Mouse (Mus musculus): Measurements from ENCODE around the gene Kars.

Gene Kars

DNA sequence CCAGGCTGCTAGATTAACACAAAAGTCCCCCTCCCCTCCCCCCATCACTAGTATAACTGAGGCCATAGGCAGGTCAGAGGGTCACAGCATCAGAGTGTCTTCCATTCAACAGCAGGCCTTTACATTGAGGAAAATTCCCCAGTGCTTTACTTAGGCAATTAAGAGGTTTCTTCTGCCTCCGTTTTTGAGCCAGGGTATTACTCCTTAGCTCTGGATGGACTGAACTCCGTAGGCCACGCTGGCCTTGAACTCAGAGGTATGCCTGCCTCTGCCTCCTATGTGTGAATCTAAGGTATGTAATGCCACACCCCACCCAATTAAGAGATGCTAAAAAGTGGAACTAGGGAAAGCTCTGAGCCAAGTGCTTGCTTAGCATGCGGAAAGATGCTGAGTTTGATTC, 47.6 kb downstream of the Kars start:
- TF ChIP-seq GATA4 (IDR thresholded peaks at IDR 0.05; ENCODE audit: insufficient replicate concordance, low read length) = no peak

DNA sequence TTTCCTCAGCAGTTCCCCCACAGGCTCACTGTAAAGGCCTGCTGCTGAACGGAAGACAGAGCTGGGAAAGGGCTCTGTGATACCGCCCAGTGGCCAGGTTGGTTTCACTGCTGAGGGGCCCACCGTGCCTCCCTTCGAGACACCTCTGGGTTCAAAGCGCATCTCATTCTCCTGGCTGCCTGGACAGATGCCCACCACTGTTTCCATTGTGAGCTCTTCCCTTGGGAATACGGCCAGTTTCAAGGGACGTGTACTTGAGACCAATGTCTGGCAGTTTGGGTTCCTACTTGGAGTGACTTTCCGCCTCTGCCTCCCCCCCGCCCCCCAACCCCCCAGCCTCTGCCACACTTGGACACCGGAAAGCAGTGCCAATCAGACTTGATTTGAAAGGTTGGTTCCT, 48.0 kb downstream of the Kars start:
- no peak for TF ChIP-seq GATA4 (IDR thresholded peaks at IDR 0.05; ENCODE audit: insufficient replicate concordance, low read length)

DNA sequence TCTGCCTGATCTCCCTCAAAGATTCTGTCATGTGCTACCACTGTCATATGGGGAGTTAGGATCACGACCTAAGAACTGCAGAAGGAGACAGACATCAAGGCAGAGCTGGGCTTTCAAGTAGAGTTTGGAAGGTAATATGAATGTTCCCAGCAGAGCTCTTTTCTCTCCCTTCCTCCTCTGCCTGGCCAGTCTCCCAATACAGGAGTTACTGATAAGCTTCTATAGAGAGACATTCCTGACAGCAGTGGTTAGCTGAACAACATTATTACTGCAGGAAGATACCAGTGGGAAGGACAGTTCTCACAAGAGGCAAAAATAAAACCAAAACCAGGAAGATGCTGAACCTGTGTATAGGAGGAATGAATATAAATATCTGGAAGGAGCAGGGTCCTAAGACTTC, 48.5 kb downstream of the Kars start:
- TF ChIP-seq GATA4 (IDR thresholded peaks at IDR 0.05; ENCODE audit: insufficient replicate concordance, low read length) = no peak

DNA sequence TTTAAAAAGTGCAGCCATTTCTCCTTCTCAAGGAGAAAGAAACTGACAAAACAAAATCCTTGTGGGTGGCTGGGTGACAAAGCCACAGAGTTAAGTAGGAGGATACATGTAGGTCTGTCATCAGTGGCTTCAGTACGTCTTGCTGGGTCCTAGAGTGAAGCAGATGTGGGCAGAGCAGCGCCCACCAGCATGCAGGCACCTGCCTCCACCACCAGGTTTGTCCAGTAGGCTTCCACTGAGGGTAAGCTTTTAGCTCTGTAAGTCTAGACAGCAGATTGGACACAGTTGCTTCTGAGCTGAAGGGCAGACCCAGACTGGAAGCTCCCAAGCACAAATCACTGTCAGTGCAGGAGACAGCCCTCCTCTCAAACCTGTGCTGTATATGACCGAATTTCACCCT, 49.8 kb downstream of the Kars start:
- no peak for TF ChIP-seq GATA4 (IDR thresholded peaks at IDR 0.05; ENCODE audit: insufficient replicate concordance, low read length)

DNA sequence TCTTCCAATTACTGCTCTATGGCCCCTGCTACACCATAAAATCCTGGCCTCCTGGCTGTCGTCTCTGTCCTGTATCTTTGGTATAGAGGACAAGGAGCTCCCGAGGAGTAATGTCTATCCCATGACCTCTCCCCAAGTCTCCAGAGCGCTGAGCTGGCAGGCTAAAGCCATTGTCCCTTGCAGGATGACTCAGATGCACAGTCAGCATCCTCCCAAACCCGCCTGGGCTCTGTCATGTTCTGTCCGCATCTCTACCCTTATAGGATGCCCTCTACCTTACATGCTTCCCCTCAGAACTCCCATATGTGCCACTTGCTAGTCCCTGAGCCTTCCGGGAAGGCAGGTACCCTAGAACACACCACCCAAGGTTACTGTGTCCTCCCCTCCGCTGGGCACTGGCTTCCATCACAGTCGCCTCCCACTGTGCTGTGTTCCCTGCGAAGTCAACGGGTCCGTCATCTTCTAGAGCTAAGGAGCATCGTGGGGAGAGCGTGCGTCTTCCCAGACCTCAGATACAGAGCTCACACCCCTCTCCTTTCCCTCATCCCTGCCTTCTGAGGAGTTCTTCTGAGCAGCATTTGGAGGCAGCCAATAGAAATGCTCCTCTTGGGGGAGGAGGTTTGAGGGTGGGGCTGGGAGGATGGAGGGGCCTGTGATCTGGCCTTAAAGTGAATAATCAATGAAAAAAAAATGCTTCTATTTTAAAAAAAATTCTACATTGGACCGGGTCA, 50.4 kb downstream of the Kars start:
- no peak for TF ChIP-seq GATA4 (IDR thresholded peaks at IDR 0.05; ENCODE audit: insufficient replicate concordance, low read length)

DNA sequence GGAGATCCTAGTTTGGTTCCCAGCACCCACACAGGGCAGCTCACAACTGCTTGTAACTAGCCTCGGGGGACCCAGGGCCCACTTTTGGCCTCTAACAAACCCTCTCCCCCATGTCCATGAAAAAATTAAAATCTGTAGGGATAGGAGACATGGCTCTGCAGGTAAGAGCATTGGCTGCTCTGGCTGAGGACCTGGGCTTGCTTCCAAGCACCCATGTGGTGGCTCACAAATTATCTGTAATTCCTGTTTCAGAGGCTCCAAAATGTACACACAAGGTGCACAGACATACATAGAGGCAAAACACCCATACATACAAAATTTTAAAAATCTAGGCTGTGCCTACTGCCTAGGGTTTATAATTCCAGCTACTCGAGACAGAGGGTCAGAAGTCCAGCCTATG, 53.9 kb downstream of the Kars start:
- TF ChIP-seq GATA4 (IDR thresholded peaks at IDR 0.05; ENCODE audit: insufficient replicate concordance, low read length) = no peak

DNA sequence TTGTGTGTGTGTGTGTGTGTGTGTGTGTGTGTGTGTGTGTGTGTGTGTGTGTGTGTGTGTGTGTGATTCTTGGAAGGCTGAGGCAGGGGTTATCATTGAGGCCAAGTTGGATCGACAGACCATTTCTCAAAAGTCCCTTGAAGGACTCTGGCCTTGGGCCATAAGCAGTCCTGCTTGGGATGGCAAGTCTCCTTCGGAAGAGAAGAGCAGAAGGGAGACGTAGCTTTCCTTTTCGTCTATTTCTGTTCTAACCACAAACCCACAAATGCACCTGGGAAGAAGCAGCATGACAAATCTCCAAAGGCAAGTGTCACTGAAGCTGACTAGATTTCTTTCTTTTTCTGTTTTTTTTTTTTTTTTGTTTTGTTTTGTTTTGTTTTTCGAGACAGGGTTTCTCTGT, 55.2 kb downstream of the Kars start:
- no peak for TF ChIP-seq GATA4 (IDR thresholded peaks at IDR 0.05; ENCODE audit: insufficient replicate concordance, low read length)

DNA sequence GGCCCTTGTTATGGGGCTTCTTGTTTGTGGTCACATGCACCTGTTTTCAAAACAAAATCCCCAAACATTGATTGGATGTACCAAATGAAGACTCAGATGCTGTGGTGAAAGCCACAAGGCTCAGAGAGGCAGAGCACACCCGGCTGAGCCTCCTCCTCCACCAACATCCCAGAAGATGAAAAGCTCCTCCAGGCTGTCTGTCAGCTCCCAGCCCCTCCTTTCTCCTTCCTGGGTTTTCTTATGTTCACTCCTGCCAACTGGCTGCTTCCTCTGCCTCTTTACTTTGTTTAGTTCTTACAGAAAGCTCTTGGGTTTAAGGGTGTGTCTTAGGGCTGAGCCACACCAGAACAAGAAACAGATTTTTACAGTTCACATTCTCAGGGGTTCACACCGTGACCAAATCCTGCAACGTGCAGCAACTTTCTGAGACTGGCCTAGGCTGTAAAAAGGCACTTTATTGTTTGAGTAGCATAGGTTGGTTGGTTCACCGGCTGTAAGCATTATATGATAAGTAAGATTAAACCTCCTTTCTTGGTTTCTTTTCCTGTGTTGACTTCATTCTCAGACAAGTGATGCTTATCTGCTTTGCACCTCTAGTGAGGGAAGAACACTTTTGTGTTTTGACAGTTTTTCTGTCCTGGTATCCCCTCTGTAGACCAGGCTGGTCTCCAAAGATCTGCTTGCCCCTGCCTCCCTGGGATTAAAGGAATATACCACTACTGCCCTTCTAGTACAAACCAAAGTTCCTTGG, 56.1 kb downstream of the Kars start:
- TF ChIP-seq GATA4 (IDR thresholded peaks at IDR 0.05; ENCODE audit: insufficient replicate concordance, low read length) = no peak

DNA sequence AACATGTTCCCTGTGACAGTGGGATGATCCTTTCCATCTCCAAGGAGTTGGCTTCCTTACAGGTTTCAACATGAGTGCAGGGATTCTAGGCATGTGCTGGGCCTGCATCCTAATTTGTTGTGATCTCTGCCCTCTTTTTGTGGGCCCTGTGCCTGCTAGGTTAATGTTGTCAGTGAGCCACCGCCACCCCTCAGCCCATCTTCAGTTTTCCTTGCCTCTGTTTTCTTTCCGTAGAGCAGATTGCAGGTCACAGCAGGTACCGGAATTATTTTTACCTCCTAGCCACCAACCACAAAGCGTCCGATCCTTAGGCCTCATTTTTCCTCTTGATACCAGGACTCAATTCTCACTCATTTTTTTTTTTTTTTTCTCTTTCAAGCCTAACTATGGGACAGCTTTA, 59.2 kb downstream of the Kars start:
- TF ChIP-seq GATA4 (IDR thresholded peaks at IDR 0.05; ENCODE audit: insufficient replicate concordance, low read length) = no peak

DNA sequence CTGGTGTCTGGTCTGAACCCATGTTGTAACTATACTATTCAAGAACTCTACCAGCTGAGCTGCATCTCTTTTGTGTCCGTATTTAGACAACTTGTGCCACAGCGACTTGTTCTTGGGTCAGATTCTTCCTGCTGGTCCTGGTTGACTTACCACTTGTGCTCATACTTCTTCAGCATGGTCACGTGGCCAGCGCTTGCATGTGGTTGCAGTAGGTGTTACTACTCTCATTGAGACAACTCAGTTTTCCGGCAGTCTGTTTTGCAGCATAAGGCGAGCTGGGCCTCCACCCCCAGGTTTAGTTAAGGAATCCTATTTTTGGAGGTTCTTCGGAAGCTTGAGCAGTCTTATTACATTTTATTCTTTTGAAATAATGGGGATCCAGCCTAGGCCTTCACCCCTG, 59.8 kb downstream of the Kars start:
- TF ChIP-seq GATA4 (IDR thresholded peaks at IDR 0.05; ENCODE audit: insufficient replicate concordance, low read length) = no peak

DNA sequence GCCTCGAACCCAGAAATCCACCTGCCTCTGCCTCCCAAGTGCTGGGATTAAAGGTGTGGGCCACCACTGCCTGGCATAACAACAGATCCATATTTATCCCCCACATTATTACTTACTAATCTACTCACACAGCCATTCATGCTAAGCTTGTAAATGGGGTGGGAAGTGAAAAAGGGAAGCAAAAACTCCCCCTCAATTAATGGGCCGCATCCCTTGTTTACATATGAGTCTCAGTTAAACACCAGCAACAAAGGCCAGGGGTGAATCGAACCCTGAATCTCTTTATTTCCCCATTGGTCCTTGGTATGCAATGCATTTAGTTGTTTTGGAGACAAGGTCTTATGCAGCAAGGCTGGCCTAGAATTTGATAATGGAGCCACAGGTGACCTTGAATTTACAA, 60.3 kb downstream of the Kars start:
- TF ChIP-seq GATA4 (IDR thresholded peaks at IDR 0.05; ENCODE audit: insufficient replicate concordance, low read length) = no peak

DNA sequence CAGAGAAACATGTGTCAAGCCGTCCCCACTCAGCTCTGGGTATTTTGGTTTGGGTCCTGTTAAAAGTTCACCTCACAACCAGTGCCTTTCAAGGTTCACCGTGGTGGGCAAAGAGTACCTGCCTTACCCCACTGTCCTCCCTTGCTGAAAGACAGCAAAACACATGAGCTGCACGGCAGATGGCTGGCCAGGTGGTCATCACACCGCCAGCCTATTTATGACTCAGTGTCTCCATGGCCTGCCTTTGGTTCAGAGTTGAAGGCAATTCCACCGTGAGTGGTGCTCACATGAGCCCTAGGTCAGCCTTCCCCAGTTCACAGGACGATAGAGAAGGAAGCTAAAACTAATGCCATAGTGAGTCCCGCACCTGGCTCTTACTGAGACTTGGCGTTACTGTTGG, 63.2 kb downstream of the Kars start:
- no peak for TF ChIP-seq GATA4 (IDR thresholded peaks at IDR 0.05; ENCODE audit: insufficient replicate concordance, low read length)

DNA sequence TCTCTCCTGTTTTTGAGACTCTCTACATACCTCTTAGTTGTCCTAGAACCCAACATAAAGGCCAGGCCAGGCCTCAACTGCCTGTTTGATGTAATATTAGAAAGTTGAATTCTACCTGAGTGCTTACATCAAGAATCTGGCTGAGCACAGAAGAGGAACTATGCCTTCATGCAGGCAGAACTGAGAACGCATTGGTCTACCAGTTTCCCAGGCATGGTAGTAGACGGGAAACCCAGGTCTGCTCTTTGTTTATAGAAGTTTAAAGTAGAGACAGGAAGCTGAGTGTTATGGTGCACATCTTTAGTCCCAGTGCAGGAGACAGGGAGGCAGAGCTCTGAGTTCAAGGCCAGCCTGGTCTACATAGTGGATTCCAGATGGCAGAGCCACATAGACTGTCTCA, 64.0 kb downstream of the Kars start:
- TF ChIP-seq GATA4 (IDR thresholded peaks at IDR 0.05; ENCODE audit: insufficient replicate concordance, low read length) = no peak

DNA sequence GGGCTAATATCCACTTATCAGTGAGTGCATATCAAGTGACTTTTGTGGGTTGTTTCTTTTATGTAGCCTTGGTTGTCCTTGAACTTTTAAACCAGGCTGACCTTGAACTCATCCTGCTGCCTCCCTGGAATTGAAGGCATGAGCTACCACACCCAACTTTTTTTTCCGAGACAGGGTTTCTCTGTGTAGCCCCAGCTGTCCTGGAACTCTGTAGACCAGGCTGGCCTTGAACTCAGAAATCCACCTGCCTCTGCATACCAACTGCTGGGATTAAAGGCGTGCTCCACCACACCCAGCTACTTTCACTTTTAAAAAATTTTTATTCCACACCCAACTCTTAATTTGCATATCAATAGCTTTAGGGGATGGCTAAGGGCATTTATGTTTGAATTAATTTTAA, 67.6 kb downstream of the Kars start:
- TF ChIP-seq GATA4 (IDR thresholded peaks at IDR 0.05; ENCODE audit: insufficient replicate concordance, low read length) = no peak

Measured in liver, adult (tissue).